Mouse (Mus musculus) hindbrain, embryonic 10.5 days (tissue): ENCODE measurements at regions not wholly inside any gene's neighbourhood (a gene's known extent, or its start where the extent isn't known, plus 50 kb on each side); places are given as distances from the start of the nearest gene placed in this dataset.

Experiments
- DNase-seq: peaks from one replicate; pipeline ENCODE4 v3.0.0-alpha.2; 2017; ENCODE audit warnings: low spot score
- H3K27ac ChIP-seq: fragments of 300-500 bp; sonication (generic); 2 replicates; pipeline ENCODE4 v1.5.1; 2016; ENCODE audit warnings: mild to moderate bottlenecking, moderate library complexity
- H3K27me3 ChIP-seq: fragments of 300-500 bp; sonication (generic); 2 replicates; pipeline ENCODE4 v1.6.1; 2016; ENCODE audit warnings: mild to moderate bottlenecking; ENCODE audit not compliant: poor library complexity, insufficient read depth, severe bottlenecking
- H3K36me3 ChIP-seq: fragments of 300-500 bp; sonication (generic); 2 replicates; pipeline ENCODE4 v1.6.1; 2016; ENCODE audit warnings: mild to moderate bottlenecking, moderate library complexity
- H3K4me1 ChIP-seq: fragments of 300-500 bp; sonication (generic); replicated peaks from 2 replicates; pipeline ENCODE4 v1.6.1; 2016; ENCODE audit warnings: mild to moderate bottlenecking
- H3K4me3 ChIP-seq: fragments of 300-500 bp; sonication (generic); 2 replicates; pipeline ENCODE4 v1.5.1; 2016; ENCODE audit warnings: mild to moderate bottlenecking, moderate library complexity
- H3K9me3 ChIP-seq: fragments of 300-500 bp; sonication (generic); 2 replicates; pipeline ENCODE4 v1.6.1; 2016; ENCODE audit warnings: mild to moderate bottlenecking, moderate library complexity
- WGBS: fragments of 180-500 bp; shearing (Covaris S2); methylation state at CpG from one replicate; pipeline ENCODE4 v1.1.7; 2016; 5-methylcytosine and 5-hydroxymethylcytosine counted together

DNA sequence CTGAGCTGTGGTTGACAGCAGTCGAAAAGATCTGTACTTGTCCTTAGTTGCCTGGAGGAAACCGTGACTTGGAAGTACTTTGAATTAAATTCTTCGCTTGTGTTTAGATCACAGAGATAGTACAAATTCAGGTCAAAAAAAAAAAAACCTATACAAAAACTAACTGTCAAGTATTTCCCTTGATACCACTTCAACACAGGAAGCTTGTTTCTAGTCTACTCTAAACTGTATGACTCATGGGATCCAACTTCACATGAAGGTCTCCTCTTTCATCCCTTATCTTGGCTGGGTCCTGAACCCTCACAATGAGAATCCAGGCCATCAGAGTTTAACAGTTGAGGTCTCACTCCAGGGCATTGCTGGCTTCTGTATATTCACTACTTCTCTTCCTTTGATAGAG is 54.8 kb downstream of the Tmem30b start:
- no peak overlapping the region for H3K27ac ChIP-seq
- no peaks in the 10 kb centered on the region for H3K27me3 ChIP-seq
- H3K9me3 ChIP-seq = no peaks in the 10 kb centered on the region
- no peaks in the 10 kb centered on the region; the same call in 1 of the 2 replicates for H3K4me1 ChIP-seq
- no peaks in the 10 kb centered on the region for H3K36me3 ChIP-seq
- no peak overlapping the region for H3K4me3 ChIP-seq
- no peak for DNase-seq
- 82% methylated on average over 3 of the region's 3 CpGs for WGBS

DNA sequence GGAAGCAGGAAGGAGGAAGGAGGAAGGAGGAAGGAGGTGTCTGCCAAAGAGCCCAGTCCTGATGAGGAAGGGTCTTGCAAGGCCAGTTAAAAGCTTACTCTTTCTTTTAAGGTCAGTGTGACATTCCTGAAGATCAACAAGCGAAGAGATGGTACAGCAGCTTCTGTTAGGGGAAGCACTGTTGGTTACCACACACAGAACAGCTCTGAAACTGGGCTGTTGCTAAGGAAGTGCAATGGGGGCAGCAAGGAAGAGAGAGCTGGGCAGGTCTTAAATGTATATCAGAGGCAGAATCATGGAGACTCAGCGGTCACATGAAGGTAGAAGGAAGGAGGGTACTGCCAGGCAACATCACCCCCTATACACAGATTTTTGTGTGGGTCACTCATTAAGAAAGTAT is 63.3 kb downstream of the Tmem30b start:
- 90% methylated on average over 2 of the region's 2 CpGs for WGBS
- Histone ChIP-seq H3K4me1 (no peaks in the 10 kb centered on the region), H3K36me3 (no peaks in the 10 kb centered on the region), H3K27me3 (no peaks in the 10 kb centered on the region), H3K4me3 (no peak overlapping the region), H3K9me3 (no peaks in the 10 kb centered on the region), H3K27ac (no peak overlapping the region)
- DNase-seq = no peak

DNA sequence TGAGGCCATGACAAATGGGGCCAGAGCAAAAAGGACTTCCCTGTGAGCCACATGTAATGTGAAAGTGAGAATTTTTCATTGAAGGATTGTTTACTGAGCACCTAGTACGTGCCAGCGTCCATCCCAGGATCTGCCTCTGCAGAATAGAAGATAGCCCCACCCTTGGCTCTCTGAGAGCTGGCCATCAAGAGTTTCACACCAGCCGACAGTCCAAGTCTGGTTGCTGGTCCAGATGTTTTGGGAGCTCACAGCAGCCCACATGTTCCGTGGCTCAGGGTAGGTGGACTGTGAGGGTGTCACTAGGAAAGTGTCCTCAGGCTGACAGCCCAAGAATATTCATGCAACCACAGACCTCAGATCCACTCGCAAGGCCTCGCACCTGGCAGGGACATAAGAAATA is 63.9 kb downstream of the Tmem30b start:
- no peak for DNase-seq
- H3K36me3 ChIP-seq = no peaks in the 10 kb centered on the region
- WGBS = 92% methylated on average over 6 of the region's 6 CpGs
- H3K4me1 ChIP-seq = no peaks in the 10 kb centered on the region
- H3K27ac ChIP-seq = no peak overlapping the region
- no peak overlapping the region for H3K4me3 ChIP-seq
- H3K27me3 ChIP-seq = no peaks in the 10 kb centered on the region
- no peaks in the 10 kb centered on the region for H3K9me3 ChIP-seq

DNA sequence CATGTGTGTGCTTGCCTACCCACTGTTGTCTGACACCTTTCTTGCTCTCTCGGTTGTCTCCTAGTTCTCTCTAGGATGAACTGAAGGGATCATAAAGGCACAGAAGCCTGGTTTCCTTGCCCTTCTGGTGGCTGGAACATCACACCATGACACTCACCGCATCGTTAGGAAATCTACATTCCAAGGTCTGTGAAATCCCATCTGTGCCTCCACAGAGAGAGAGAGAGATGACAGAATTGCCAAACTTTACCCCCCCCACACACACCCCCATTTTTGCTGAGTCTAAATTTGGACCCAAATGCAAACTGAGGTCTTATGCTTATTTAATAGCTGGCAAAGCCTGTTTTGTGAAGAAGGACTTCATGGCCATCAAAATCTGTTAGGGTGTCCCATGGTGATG is 64.5 kb downstream of the Tmem30b start:
- no peak overlapping the region for H3K4me3 ChIP-seq
- no peaks in the 10 kb centered on the region for H3K9me3 ChIP-seq
- DNase-seq = no peak
- H3K4me1 ChIP-seq = peaks cover 2% of the 10 kb centered on the region
- no peaks in the 10 kb centered on the region for H3K27me3 ChIP-seq
- H3K27ac ChIP-seq = no peak overlapping the region
- 98% methylated on average over 3 of the region's 3 CpGs for WGBS
- H3K36me3 ChIP-seq = no peaks in the 10 kb centered on the region

DNA sequence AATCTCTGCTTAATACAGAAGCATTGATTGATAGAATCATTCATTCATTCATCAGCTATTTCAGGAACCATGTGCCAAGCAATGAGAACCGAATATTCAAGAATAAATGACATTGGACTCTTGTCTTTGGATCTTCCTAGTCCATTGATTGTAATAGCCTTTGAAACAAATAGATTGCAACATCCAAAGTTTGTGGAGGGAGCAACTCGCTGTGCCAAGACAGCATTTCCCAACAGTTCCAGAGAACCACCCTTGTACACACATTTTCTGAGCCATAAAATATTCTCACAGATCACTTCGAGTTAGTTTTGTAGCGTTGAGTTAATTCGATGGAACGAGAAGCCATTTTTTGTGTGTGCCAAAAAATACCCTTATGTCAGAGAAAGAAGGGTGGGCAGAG is 65.0 kb downstream of the Tmem30b start:
- H3K27ac ChIP-seq = no peak overlapping the region
- no peaks in the 10 kb centered on the region for H3K9me3 ChIP-seq
- no peaks in the 10 kb centered on the region for H3K36me3 ChIP-seq
- H3K4me3 ChIP-seq = no peak overlapping the region
- peaks cover 7% of the 10 kb centered on the region for H3K4me1 ChIP-seq
- no peaks in the 10 kb centered on the region for H3K27me3 ChIP-seq
- WGBS = 95% methylated on average over 6 of the region's 6 CpGs
- DNase-seq = no peak

DNA sequence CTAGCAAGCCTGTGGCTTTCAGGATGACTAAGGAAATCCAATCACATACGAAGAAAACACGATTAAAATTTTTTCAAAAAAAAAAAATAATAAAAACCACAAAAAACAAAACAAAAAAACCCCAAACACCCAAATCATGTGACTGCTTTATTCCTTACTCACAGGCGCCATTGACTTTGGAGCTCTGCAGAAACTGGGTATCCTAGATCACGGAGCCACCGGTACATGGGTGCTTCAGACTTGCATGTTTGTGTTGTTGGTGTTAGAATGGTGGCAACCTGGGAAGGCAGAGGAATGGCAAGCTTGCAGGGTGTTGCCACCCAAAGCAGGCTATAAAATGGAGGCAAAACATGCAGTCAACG is 65.6 kb downstream of the Tmem30b start:
- Histone ChIP-seq H3K4me1 (peaks cover 11% of the 10 kb centered on the region), H3K27me3 (no peaks in the 10 kb centered on the region), H3K27ac (no peak overlapping the region), H3K9me3 (no peaks in the 10 kb centered on the region), H3K4me3 (no peak overlapping the region), H3K36me3 (no peaks in the 10 kb centered on the region)
- DNase-seq = no peak
- WGBS = 92% methylated on average over 6 of the region's 6 CpGs

DNA sequence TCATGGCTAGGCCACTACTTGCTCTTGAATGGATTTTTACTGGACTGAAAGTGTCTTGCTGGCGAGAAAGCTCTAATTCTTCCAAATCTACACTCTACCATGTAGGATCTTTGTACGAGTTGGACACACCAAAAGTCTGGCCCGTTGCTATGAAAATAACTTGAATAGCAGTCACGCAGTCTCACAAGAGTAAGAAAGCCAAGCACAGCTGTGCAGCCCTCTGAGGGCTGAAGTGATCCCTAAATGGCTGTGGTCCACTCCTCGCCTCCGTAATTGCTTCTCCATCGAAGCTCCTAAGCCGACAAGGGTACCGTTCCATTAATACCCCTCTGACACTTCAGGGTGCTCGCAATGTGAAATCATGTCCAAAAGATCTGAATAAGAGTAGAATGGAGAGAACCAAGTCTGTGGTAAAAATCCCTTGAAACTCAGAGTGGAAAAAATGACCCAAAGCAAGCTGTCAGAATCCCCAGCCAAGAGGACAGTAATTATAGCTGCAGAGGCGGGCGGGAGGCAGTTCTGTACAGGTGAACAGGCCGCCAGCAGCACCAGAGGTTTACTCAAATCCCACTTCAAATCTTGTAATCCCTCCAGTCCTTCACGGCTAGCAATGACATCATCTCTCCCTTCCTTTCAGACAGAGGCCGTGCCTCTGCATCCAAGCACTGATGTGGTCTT is 66.1 kb downstream of the Tmem30b start:
- Histone ChIP-seq H3K4me3 (no peak overlapping the region), H3K4me1 (peaks cover 11% of the 10 kb centered on the region), H3K36me3 (no peaks in the 10 kb centered on the region), H3K27ac (no peak overlapping the region), H3K9me3 (no peaks in the 10 kb centered on the region), H3K27me3 (no peaks in the 10 kb centered on the region)
- DNase-seq = no peak
- WGBS = 94% methylated on average over 15 of the region's 15 CpGs

DNA sequence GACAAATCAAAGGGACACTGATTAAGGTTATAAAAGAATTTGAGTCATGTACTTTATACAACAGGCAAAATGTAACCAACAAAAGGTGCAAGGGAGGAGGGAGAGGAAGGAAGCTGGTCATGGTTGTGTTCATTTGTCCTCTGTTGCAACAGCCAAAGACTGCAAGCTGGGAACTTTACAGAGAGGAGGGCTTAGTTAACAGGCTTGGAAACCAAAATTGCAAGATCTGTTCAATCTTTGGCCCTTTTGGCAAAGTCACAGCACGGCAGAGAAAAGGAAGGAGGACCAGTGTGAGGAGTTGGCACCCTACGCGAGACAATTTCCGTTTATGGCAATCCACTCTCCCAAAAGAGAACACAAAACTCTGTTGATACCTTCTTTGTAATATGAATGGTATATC is 67.6 kb downstream of the Tmem30b start:
- no peak overlapping the region for H3K4me3 ChIP-seq
- H3K36me3 ChIP-seq = no peaks in the 10 kb centered on the region
- no peaks in the 10 kb centered on the region for H3K27me3 ChIP-seq
- WGBS = 86% methylated on average over 4 of the region's 4 CpGs
- peaks cover 11% of the 10 kb centered on the region for H3K4me1 ChIP-seq
- DNase-seq = no peak
- H3K27ac ChIP-seq = no peak overlapping the region
- H3K9me3 ChIP-seq = no peaks in the 10 kb centered on the region

DNA sequence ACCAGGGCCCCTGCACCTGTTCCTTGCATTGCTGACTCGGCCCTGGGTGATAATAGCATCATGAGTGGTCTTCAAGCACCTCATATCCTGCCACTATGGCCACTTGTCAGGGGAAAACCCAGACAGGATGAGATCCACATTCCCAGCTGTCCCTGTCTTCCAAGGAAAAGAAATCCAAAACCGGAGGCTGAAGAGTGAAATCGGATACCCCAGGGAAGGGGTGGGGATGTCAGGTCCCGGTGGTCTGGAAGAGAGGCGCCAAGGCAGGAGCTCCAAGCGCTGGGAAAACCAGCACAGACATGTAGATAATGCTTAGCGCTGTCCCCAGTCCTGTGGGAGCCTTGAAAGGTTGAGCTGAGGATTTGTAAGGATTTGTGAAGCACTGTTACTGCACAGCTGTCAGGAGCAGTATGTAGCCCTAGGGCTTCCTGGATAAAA is 69.8 kb downstream of the Tmem30b start:
- no peak overlapping the region for H3K27ac ChIP-seq
- H3K4me3 ChIP-seq = no peak overlapping the region

DNA sequence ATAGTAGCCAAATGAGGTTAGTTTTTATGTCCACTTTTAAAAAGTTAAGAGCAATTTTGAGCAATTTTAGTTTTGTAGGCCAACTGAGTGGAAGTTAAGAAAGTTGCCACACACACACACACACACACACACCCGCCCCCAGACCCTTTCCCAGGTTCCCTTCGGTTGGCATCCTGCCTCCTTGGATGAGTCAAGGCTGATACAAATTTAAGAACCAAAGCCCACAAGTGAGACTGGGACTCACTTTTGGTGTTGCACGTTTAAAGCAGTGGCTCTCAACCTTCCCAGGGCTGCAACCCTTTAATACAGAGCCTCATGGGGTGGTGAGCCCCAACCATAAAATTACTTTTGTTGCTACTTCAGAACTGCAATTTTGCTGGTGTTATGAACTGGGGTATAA is 70.4 kb downstream of the Tmem30b start:
- Histone ChIP-seq H3K4me3 (no peak overlapping the region), H3K9me3 (no peaks in the 10 kb centered on the region), H3K27me3 (no peaks in the 10 kb centered on the region), H3K36me3 (no peaks in the 10 kb centered on the region), H3K27ac (no peak overlapping the region), H3K4me1 (peaks cover 11% of the 10 kb centered on the region)
- 73% methylated on average over 3 of the region's 3 CpGs for WGBS
- DNase-seq = no peak

More for the DNA sequence above, 69.8 kb downstream of the Tmem30b start:
- Histone ChIP-seq H3K36me3 (no peaks in the 10 kb centered on the region), H3K27me3 (no peaks in the 10 kb centered on the region), H3K4me1 (peaks cover 11% of the 10 kb centered on the region), H3K9me3 (no peaks in the 10 kb centered on the region)
- no peak for DNase-seq
- 9% methylated on average over 7 of the region's 7 CpGs for WGBS

DNA sequence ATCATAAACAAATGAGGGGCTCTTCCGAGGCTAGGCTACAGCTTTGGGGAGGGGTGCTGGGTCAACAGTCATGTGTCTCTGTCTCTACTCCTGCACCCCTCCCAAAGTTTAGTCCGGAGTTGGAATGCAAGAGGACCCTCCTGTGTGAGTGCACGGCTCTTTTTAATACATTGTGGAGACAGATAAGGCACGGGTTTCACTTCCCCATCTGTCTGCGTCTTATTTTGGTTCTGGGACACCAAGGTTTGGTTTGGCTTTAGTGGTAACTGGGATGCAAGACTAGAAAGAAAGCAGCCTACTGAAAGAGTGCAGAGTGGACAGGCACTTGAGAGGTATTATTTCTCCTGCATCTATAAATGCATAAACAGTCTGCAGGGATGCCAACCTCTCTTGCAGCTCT is 71.2 kb downstream of the Tmem30b start:
- no peak for DNase-seq
- H3K36me3 ChIP-seq = no peaks in the 10 kb centered on the region
- H3K4me3 ChIP-seq = no peak overlapping the region
- 79% methylated on average over 5 of the region's 5 CpGs for WGBS
- peaks cover 11% of the 10 kb centered on the region for H3K4me1 ChIP-seq
- H3K9me3 ChIP-seq = no peaks in the 10 kb centered on the region
- H3K27me3 ChIP-seq = no peaks in the 10 kb centered on the region
- H3K27ac ChIP-seq = no peak overlapping the region

DNA sequence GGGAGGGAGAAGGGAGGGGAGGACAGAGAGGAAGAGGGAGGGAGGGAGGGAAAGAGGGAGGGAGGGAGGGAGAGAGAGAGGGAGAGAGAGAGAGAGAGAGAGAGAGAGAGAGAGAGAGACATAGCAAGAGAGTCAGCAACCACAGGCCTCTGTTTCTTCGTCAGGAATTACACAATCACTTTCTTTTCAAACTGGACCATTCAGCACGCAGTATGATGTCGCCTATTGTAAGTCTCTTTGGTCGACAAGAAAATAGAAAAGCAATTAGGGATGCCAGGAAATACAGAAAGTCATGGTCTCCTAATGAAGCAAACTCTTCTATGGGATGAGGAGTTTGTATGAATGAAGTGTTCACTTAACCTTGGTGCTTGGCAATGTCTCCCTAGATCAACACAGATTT is 73.1 kb downstream of the Tmem30b start:
- H3K27me3 ChIP-seq = no peaks in the 10 kb centered on the region
- H3K27ac ChIP-seq = no peak overlapping the region
- 66% methylated on average over 4 of the region's 4 CpGs for WGBS
- H3K4me3 ChIP-seq = no peak overlapping the region
- DNase-seq = no peak
- H3K9me3 ChIP-seq = no peaks in the 10 kb centered on the region
- H3K36me3 ChIP-seq = no peaks in the 10 kb centered on the region
- H3K4me1 ChIP-seq = peaks cover 11% of the 10 kb centered on the region

DNA sequence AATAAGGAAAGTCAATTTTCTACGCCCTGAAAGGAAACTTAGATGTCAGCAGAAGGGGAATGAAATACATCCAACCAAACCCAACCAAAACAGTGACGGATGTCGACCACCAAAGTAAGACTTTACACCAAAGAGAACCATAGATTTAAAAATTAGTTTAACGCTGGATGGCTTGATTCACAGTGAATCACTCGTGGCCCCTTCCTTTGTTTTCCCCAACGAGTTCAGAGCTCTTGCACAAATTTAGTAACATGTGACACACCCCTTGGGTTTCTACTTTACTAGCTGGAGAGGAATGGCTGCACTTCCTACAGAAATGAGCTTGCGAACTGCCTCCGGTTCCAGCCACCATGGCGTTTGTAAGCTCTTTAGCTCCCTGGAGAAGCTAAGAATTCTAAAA is 74.2 kb downstream of the Tmem30b start:
- H3K27ac ChIP-seq = no peak overlapping the region
- DNase-seq = no peak
- no peak overlapping the region for H3K4me3 ChIP-seq
- H3K27me3 ChIP-seq = no peaks in the 10 kb centered on the region
- no peaks in the 10 kb centered on the region for H3K9me3 ChIP-seq
- WGBS = 75% methylated on average over 9 of the region's 9 CpGs
- H3K4me1 ChIP-seq = peaks cover 14% of the 10 kb centered on the region
- no peaks in the 10 kb centered on the region for H3K36me3 ChIP-seq

DNA sequence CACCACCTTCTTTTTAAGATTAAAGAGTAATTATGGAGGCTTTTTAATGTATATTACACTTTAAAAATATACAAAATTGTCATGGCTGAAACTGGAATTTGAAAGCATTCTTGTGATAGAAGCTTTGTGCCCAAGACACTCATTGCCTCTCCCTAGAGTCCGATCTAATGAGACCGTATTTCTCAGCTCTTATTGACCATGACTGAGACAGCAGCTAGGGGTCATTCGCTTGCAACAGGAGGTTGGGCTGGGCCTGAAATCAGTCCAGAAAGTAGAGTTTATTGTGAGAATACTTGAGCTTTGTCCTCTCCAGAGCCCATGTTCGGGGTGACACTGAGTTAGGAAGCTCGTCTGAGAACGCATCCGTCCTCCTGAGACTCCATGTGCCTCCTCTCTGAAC is 79.7 kb downstream of the Tmem30b start:
- peaks cover 14% of the 10 kb centered on the region for H3K4me1 ChIP-seq
- no peak overlapping the region for H3K27ac ChIP-seq
- DNase-seq = no peak
- no peaks in the 10 kb centered on the region for H3K27me3 ChIP-seq
- 72% methylated on average over 7 of the region's 7 CpGs for WGBS
- no peaks in the 10 kb centered on the region for H3K36me3 ChIP-seq
- no peaks in the 10 kb centered on the region for H3K9me3 ChIP-seq
- H3K4me3 ChIP-seq = no peak overlapping the region
